Mouse (Mus musculus) lung, adult 18-20 months (tissue): ENCODE data around the gene Atg4c.

Source experiments
- DNase-seq, 2 experiments: peaks; one replicate each; pipeline ENCODE4 v3.0.0; 2022; ENCODE audit warnings: mixed read lengths in 2 of 2

Atg4c gene

DNA sequence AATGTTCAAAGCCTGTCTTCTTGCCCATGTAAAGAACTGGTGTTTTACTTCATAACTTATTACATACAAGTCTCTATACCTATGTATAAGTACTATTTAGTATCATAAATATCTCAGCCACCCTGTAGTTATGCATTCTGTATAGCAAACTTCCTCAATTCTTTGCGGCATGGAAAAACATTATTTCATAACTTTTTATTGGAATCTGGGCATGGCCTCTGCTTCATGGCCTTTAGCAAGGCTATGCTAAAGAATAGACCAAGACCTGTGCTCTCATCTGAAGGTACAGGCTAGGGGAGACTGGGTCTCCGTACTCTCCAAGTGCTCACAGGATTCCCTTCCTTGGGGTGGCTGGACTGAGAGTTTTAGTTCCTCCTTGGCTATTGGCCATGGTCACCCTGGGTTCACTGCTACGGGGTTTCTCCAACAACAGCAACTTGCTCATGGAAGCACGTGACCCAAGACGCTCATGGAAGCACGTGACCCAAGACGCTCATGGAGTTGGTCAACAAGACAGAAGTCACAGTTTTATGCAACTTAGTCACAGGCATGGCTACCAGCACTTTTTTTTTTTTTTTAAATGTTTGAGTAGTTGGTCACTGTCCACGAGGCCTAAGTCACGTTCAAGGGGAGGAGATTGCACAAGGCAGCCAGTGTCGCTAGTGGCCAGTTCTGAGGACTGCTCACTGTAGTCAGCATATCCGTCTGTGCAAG is 7.2 kb upstream of the Atg4c start:
- DNase-seq = peak; percentile 33 to 51

DNA sequence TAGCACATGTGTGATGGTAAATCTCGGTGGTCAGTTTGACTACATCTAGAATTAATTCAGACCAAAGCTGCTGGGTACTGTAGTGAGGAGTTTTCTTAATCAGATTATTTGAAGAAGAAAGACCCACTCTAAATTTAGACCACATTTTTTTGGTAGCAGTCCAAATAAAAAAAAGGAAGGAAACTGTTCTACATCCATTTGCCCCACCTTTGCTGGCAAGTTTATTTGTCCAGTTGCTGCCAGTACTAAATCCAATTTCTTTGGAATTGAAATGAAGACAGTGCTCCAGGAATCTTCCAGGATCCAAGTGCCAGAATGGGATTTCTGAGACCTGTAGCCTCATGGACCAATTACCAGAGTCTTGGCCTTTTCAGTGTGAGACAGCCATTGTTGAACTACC is 1.1 kb upstream of the Atg4c start:
- DNase-seq = no peak

DNA sequence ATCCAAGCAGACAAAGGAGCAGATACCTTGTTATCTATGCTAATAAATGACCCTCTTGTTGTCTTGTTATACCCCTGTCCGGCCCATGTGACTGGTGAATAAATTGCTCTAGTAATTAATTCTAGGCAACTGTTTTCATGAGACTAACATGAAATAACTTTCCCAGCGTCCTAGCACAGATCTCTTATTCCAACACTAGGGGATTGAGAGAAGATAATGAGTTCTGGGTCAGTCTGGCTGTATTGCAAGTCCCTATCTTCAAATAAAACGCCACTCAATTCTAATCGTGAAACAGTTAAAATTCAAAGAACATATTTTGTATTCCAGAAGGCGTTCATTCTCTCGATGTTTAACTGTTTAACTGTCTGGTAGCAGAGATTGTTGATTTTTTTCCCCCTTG is 520 bp upstream of the Atg4c start:
- DNase-seq = no peak

DNA sequence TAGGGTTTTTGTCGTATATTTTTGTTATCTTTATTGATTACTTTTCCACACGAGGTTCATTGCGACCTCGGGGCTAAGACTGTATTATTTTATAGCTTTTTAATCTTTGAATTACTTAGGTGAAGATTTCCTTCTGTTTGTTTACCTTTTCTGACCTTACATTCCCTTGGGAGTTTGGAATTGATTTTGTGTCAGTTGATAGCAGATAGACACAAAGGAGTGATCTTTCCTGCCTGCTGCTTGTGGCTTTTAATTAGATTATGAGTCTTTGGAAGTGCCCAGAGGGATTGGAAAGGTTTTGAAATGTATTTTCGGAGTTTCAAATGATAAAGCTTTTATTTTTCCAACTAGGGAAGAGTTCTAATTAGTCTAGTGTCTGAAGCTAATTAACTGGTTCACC is 1.1 kb downstream of the Atg4c start:
- no peak for DNase-seq

DNA sequence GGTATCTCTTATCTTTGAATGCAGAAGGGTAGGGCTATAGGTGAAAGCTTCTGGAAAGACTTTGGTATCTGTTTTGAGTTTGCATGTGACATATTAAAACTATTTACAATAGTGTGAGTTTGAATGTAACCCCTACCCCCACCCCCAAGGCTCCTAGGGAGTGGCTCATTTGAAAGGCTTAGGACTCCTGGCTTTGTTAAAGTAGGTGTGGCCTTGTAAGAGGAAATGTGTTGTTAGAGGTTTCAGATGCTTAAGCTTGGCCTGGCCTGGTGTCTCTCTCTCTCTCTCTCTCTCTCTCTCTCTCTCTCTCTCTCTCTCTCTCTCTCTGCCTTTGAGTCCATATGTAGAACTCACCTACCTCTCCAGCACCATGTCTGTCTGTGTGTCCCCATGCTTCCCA is 5.0 kb downstream of the Atg4c start:
- no peak for DNase-seq

DNA sequence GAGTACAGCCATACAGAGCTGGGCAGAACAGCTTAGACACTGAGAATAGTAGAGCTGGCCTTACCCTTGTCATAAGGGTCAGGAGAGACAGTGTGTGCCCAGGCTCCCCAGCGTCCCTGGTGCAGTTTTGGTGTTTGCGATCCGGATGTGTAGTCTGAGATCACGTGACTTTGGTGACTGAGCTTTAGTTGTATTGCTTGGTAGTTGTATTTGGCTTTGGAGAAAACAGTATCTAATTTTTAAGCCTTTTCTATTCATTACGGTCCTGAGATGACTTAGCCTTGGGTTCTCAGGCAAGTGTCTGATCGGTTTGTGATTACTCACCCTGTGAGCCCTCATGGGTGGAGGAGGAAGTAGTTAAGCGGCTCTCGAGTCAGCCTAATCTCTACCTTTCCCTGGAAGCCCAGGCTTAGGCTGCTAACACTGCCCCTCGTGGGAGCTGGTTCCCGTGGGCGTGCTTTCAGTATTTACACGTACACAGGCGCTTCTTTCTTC is 6.1 kb downstream of the Atg4c start:
- DNase-seq = peak; percentile 56 to 62

DNA sequence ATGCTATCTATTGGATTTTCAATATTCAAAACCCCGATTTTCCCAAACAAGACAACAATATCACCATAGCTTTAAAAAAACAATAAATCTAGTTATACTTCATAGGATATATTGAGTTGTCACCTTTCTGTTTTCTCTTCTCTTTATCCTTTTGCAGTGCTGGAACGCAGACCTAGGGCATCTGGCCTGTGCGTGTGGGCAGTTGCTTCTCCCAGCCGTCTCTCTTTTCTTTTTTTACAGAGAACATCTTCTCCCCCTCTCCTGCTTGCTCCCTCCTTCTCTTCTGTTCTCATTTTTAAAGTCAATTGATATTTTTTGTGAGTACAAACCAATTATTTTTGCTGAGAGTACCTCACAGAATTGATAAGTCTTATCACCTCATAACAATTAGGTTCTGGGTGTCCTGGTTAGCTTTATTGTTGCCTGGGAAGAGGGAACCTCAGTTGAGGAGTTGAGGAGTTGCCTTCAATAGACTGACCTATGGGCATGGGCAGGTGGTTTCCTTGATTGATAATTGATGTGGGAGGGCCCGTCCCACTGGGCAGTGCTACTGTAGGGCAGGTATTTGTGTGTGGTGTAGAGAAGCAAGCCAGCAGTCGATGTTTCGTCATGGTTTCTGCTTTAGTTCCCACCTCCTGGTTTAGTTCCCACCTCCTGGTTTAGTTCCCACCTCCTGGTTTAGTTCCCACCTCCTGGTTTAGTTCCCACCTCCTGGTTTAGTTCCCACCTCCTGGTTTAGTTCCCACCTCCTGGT is 6.8 kb downstream of the Atg4c start:
- no peak for DNase-seq

DNA sequence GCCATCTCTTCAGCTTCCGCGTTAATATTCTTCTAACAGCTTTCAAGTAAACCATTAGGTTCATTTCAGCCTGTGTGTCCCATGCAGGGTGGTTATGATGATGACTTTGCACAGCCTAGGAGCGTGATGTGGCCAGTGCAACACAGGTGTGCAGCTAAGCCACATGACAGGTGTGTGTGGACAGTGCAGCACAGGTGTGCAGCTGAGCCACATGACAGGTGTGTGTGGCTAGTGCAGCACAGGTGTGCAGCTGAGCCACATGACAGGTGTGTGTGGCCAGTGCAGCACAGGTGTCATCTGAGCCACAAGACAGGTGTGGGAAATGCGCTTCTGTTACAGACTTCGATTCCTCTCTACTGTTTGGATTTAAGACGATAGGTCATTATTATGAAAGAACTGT is 12.0 kb downstream of the Atg4c start:
- DNase-seq = no peak

DNA sequence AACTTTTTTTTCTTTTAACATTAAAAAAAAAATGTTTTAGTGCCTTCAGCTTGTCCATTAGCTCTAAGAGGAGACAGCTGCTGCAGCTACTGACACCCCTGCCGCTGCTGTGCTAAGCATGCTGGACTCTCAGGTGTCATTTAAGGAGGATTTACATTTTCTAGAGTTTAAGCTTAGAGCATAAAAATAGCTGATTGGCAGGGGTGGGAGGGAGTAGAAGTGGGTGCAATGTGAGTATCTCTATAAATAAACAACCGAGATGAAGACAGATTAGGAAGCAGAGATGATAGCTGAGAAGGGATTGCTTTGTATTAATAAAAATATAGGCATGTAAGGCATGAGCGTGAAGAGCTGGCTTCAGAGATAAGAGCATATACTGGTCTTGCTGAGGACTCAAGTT is 12.6 kb downstream of the Atg4c start:
- DNase-seq = no peak

DNA sequence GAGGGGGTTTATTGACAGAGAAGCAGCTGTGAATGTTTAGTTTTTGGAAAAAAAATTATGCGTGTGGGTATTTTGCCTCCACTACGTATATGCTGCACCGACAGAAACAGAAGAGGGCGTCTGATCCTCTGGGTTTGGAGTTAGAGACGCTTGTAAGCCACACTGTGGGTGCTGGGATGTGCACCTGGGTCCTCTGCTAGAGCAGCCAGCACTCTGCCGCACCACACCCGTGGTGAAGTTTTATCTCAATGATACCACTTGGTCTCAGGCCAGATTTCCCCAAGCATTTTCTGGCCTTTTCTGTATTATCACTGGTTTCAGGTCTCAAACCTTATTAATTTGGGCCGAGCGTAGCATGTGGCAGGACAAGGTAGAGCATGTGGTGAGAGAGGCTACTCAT is 16.4 kb downstream of the Atg4c start:
- no peak for DNase-seq

DNA sequence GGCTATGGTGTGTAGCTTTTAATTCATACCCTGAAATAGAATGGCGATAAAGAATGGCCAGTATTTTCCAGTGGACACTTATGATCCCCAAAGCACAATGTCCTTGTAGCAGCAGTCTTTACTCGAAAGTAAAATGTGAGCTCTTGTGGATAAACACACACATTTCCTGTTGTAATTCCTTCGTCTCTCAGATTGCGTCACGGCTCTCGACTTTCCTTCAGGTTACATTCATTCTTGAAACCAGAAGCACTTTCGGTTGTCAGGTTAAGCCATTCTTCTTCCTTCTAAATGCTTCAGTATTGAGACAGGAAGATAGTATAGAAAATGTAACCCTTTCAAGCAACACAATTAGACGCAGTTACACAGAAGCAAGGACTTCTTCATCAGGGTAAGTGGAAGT is 17.9 kb downstream of the Atg4c start:
- DNase-seq = peak; percentile 45 to 63

DNA sequence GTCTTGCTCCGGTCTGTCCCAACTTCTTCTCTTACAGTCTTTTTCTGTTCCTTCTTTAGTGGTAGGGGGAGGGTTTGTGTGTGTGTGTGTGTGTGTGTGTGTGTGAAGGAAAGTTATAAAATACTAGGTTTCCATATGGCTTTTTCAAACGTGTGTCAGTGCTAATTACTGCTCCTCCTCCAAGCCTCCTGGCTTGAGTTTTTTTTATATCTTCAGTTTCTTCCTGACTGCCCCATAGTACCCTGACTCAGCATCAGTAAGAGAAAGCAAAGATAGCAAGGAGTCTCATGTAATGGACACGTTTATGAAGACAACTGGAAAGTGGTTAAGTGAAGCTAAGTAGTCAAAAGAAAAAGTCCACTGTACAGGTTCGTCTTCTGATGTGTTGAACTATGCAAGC is 19.4 kb downstream of the Atg4c start:
- no peak for DNase-seq

DNA sequence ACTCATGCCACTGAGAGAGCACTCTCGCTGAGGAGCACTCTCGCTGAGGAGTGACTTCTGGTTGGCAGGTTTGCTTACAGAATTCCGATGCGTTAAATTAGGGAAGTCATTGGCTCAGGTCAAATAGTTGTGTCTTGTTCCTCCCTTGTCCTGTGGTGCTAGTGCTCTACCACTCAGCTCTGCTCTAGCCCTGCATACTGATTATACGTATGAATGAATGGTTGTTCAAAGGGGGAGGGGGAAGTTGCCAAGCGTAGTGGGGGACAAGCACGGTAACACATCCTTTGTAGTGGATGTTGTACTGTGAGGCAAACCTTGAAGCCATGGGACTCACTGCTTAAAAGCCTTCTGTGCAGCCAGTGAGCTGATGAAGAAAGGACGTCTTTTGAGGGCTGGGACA is 28.5 kb downstream of the Atg4c start:
- no peak for DNase-seq

DNA sequence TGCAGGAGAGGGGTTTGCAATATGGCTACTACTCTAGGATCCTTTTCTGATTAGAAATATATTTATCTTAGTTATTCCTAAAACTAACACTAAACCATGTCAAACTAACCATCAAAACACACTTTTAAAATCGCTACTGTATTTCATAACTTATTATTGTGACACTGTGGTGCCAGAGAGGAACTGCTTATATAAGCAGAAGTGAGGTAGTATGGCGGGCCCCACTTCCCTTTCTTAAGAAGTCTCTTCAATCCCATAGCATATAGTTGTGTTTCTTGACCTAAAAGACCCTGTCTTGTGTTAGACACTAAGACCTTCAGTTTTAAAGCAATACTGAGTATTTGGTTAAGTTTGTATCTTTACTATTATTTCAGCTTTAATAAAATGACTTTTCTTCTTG is 31.1 kb downstream of the Atg4c start:
- no peak for DNase-seq

DNA sequence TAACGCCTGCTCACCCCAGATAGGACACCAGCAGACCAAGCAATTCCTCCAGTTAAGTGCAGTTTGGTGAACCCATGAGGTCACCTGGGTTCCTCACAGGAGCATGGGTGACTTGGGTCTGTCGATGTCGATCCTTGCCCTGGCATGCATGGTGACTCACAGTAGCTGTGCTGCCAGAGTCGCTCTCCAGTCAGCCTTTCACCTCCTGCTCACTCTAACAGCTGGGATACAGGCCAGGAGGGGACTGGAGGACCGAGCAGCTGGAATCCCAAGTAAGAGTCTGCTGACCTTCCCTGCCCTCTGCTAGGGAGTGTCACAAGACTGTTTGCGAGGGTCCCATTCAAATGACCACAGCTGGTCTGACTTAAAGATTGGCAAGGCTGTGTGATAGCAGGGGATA is 33.5 kb downstream of the Atg4c start:
- no peak for DNase-seq

DNA sequence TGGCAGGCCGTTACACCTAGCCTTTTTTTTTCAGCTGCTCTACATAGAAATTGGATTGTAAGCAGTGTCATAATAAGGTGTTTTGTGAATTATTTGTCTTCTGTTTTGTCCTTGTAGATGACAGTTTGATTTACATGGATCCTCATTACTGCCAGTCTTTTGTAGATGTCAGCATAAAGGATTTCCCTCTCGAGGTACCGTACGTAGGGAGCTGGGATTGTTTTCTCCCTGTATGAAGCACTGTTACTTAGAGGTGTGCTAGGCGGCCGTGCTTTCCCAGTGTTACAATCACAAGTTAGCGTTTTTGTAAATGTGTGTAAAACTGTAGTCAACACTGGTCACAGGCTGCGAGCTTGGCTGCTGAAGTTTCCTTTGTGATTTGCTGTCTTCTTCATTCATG is 35.6 kb downstream of the Atg4c start:
- no peak for DNase-seq

DNA sequence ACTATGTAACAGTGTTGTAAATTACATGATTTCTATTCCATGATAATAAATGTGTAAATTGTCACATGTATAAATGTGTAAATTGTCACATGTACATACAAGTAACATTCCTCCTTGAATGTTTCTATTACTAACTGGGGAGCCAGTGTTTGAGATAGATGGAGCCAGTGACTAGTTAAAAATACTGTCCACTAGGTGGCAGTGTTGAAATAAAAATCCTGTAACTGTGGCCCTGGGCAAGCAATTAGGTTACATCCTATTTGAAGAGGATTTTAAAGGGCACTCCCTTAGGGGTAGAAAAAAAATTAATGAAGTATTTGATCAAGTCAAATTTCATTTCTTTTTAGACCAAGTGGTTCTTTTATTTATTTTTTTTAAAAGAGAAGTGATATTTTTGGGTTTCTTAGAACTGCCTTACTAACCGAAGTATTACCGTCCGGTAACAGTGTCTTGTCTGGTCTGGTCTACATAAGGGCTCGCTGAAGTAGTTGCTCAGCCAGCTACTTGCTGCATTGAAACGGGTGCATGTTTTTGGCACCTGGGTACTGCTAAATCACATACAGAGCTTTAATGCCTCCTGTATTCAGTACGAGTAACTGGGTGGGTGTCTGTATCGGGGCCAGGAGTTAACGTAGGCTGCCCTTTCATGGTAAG is 41.6 kb downstream of the Atg4c start:
- DNase-seq = no peak

DNA sequence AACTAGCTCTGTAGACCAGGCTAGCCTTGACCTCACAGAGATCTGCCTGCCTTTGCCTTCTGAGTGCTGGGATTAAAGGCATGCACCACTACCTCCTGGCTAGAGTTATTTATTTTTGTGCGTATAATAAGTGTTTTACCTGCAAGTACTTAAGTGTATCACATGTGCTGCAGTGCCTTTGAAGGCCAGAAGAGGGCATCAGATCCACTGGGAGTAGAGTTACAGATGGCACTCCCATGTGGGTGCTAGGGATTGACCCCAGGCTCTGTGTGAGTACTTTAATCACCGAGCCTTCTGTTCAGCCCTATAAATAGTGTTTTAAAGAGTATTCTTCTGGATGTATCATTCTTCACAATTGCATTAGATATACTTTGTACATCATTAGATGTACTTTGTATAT is 44.6 kb downstream of the Atg4c start:
- no peak for DNase-seq

DNA sequence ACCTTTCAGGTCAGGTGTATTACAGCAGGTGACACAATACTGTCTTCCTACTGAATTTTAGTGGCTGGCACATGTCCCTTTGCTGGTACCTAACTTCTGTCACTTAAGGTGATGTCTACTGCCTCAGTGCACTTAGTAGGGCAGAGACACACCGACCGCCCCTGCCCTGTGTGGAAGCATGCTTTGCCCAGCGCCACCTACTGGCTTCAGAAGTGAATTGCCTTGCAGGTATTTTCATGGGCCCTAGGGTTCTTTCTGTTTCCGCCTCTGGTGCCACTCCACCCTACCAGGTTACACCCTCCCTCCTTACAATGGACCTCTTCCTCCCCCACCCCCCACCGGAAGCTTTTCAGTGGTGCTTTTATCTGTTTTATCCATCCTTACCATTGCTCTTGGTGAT is 47.9 kb downstream of the Atg4c start:
- DNase-seq = no peak

DNA sequence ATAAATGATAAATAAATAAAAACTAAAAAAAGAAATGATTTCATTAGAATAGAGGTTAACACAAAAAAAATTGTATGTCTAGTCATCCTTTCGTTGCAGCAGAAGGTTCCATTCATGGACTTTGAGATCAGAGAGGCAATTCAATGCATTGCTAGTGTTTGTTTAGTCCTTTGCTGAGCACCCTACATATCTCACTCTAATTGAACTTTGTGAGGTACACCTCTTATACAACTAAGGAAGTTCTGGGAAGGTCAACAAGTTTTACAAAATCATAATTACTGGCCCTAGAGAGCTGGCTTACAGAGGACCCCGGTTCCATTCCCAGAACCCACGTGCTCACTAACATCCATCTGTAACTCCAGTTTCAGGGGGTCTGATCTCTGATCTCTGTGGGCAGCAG is 55.6 kb downstream of the Atg4c start:
- no peak for DNase-seq

DNA sequence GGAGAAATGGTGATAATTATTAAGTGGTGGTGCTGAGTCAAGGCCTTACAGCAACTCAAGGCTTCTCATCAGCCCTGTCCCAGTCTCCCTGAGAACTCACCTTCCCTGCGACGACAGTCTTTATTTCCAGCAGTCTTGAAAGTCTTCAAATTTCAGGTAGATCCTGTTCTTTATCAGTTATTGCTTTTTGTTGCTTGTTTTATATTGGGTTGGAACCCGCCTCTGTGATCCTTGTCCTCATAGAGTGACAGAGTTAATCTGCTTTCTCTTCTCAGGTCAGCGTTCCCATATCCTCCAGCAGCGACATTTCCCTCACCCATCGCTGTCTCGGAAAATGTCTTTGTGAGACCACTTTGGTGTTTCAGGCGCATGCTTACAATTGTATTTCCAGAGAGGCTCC is 56.1 kb downstream of the Atg4c start:
- no peak for DNase-seq

DNA sequence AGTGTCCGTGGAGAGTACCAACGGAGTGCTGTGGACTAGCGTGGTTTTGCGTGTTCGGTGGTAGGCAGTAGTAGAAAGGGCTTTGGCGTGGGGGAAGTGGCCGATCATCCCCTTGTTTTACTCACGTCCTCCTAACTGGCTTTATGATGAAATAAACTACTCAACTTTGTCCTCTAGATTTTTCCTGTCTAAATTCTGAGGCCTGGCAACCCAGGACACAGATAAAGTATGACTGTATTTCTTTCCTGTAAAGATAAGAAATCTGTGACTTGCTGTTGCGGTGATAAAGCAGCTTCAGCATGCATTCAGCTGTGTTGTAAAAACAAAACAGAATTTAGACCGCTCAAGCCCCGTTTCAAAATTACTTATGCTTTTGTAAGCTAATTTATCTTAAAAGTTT is 59.2 kb downstream of the Atg4c start:
- DNase-seq = no peak

DNA sequence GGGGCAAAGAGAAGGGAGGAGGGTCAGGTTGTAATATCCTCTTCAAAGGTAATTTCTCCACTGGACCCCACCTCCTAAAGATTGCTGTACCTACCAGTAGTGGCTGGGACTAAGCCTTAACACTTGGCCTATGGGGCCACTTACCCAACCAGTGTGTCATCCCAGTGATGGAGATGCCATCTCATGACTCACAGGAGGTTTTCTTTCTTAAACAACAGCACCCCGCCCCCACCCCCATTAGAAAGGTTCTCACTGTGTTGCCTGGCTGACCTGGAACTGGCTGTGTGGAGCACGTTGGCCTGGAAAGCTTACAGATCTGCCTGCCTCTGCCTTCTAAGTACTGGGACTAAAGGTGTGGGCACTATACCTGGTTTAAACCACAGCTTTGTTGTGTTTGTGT is 69.5 kb downstream of the Atg4c start:
- no peak for DNase-seq

DNA sequence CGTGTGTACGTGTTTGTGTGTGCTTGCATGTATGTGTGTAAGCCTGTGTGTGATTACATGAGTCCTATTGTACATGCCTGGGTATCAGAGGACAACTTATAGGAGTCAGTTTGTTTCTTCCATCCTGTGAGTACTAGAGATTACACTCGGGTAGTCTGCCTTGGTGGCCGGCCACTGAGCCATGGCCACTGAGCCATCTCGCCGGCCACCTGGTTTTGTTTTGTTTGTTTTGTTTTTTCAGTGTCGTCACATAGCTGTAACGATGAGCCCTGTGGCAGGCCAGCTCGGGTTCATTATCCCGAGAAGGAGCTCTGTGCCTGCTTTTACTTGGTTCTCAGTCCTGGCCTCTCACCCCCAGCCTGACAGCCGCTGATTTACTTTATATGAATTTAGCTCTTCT is 69.9 kb downstream of the Atg4c start:
- DNase-seq = no peak
